Mouse (Mus musculus): ENCODE data around the gene Gpr4.
A peak's percentile ranks its signal among the peaks of the same experiment; 100 is the strongest.

The Gpr4 gene

GRCm38 (mm10) chr7:19257390-19258022 is 45.2 kb downstream of the Gpr4 start:
- peak; percentile 38 for DNase-seq (ENCODE audit: low read depth, low spot score)

GRCm38 (mm10) chr7:19258336-19258735 is 46.0 kb downstream of the Gpr4 start:
- DNase-seq (ENCODE audit: low read depth, low spot score): no peak

GRCm38 (mm10) chr7:19265147-19265546 is 52.8 kb downstream of the Gpr4 start:
- DNase-seq (ENCODE audit: low read depth, low spot score): no peak

GRCm38 (mm10) chr7:19265928-19266822 is 53.8 kb downstream of the Gpr4 start:
- peak; percentile 71 for DNase-seq (ENCODE audit: low read depth, low spot score)

- peak; percentile 39 for DNase-seq (ENCODE audit: low read depth, low spot score)
Measured at GRCm38 (mm10) chr7:19267051-19267450, 54.7 kb downstream of the Gpr4 start.

GRCm38 (mm10) chr7:19268993-19269681 is 56.8 kb downstream of the Gpr4 start:
- peak; percentile 60 for DNase-seq (ENCODE audit: low read depth, low spot score)

GRCm38 (mm10) chr7:19269721-19270441 is 57.5 kb downstream of the Gpr4 start:
- DNase-seq (ENCODE audit: low read depth, low spot score): peak; percentile 56

- DNase-seq (ENCODE audit: low read depth, low spot score): peak; percentile 51
Measured at GRCm38 (mm10) chr7:19270509-19271237, 58.3 kb downstream of the Gpr4 start.

- peak; percentile 90 for DNase-seq (ENCODE audit: low read depth, low spot score)
Measured at GRCm38 (mm10) chr7:19271238-19272172, 59.2 kb downstream of the Gpr4 start, which contains the start of gene Vasp. TSS of gene Vasp (minus strand) at chr7:19271817.

GRCm38 (mm10) chr7:19272173-19272764 is 59.9 kb downstream of the Gpr4 start:
- peak; percentile 95 for DNase-seq (ENCODE audit: low read depth, low spot score)
